Mouse (Mus musculus): ENCODE data around the gene Ston2. TPM values are rescaled to one million over a fixed set of nuclear protein-coding genes. Genes with fewer than 3 reads are reported as not detected.

The Ston2 gene
- total and polyA plus RNA-seq, 2 experiments from 2014 or later, result 7.7 to 8.8 TPM

GRCm38 (mm10) chr12:91604600-91604999, 183.6 kb downstream of the Ston2 start:
- no peaks in the 10 kb centered on the region for H3K36me3 ChIP-seq (ENCODE audit: insufficient read depth)
- DNase-seq, result no peak
- no peaks in the 10 kb centered on the region for H3K9me3 ChIP-seq (ENCODE audit: low read length)
- H3K9ac ChIP-seq, result no peak overlapping the region
- 71% methylated on average over 6 of the region's 6 CpGs for WGBS
- no peaks in the 10 kb centered on the region for H3K4me1 ChIP-seq (ENCODE audit: insufficient read depth)
- no peak overlapping the region for H3K27ac ChIP-seq (ENCODE audit: low read depth, low read length)
- TF ChIP-seq CTCF (IDR thresholded peaks at IDR 0.05; ENCODE audit: low read depth), result no peak
- H3K4me3 ChIP-seq (ENCODE audit: low read depth, low read length), result no peak overlapping the region
- H3K4me2 ChIP-seq (ENCODE audit: low read depth), result no peak overlapping the region
- H3K27me3 ChIP-seq (ENCODE audit: insufficient read depth, low read length), result no peaks in the 10 kb centered on the region
- no peak for ATAC-seq

DNA sequence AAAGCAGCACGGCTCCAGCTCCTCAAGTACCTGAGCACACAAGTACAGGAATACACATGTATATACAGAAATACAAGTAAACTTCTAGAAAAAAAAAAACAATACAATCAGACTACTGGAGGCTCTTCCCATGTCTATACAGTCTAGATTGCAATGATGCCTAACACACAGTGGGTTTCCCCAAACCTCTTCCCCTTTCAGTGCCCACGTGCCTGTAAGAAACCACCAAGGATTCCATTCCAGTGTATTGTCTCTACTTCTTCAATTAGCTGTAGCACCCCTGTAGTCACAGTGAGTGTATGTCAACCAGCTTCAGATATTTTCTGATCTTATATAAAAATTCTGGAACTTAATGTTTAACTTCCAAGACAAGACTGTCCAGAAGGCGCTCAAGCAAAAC, 196.1 kb downstream of the Ston2 start:
- Histone ChIP-seq H3K9ac (no peak overlapping the region), H3K4me2 (ENCODE audit: low read depth) (no peak overlapping the region), H3K27me3 (ENCODE audit: insufficient read depth, low read length) (no peaks in the 10 kb centered on the region), H3K36me3 (ENCODE audit: insufficient read depth) (no peaks in the 10 kb centered on the region), H3K27ac (ENCODE audit: low read depth, low read length) (no peak overlapping the region), H3K9me3 (ENCODE audit: low read length) (no peaks in the 10 kb centered on the region), H3K4me3 (ENCODE audit: low read depth, low read length) (no peak overlapping the region), H3K4me1 (ENCODE audit: insufficient read depth) (peaks cover 12% of the 10 kb centered on the region; the same call in 1 of the 2 replicates)
- ATAC-seq (no peak), DNase-seq (no peak)
- WGBS, result 93% methylated on average over 3 of the region's 3 CpGs
- no peak for TF ChIP-seq CTCF (IDR thresholded peaks at IDR 0.05; ENCODE audit: low read depth)

GRCm38 (mm10) chr12:91591191-91591590, 197.0 kb downstream of the Ston2 start:
- 66% methylated on average over 1 of the region's 1 CpGs for WGBS
- peaks cover 16% of the 10 kb centered on the region; the same call in 1 of the 2 replicates for H3K4me1 ChIP-seq (ENCODE audit: insufficient read depth)
- H3K4me2 ChIP-seq (ENCODE audit: low read depth), result peak overlapping the region; percentile 68; the same call in 1 of the 2 replicates
- no peaks in the 10 kb centered on the region for H3K9me3 ChIP-seq (ENCODE audit: low read length)
- no peaks in the 10 kb centered on the region for H3K27me3 ChIP-seq (ENCODE audit: insufficient read depth, low read length)
- H3K9ac ChIP-seq, result 0 out of 2 replicates have a peak overlapping the region, but pooled peaks have one; percentile 100
- TF ChIP-seq CTCF (IDR thresholded peaks at IDR 0.05; ENCODE audit: low read depth), result no peak
- H3K36me3 ChIP-seq (ENCODE audit: insufficient read depth), result no peaks in the 10 kb centered on the region
- H3K4me3 ChIP-seq (ENCODE audit: low read depth, low read length), result no peak overlapping the region
- DNase-seq (no peak), ATAC-seq (no peak)
- H3K27ac ChIP-seq (ENCODE audit: low read depth, low read length), result no peak overlapping the region

DNA sequence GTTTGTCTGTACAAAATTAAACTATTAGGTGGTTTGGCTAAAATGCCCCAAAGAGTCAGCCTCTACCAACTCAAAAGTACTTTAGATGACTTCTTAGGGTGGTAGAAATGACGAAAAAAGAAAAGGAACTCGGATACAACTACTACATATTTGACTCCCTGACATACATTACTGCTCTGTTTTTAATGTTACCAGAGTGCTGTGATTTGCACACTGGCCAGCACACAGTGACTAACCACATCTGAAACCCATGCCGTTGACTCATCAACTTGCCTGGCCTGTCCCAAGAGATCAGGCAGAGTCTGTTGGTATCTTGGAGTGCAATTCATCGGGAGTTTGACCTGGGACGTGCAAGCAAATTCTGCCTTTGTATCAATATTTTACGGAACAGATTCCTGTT, 197.5 kb downstream of the Ston2 start:
- no peaks in the 10 kb centered on the region for H3K36me3 ChIP-seq (ENCODE audit: insufficient read depth)
- peak overlapping the region; percentile 68 for H3K4me2 ChIP-seq (ENCODE audit: low read depth)
- H3K4me3 ChIP-seq (ENCODE audit: low read depth, low read length), result peak overlapping the region; percentile 92
- peaks cover 16% of the 10 kb centered on the region; the same call in 1 of the 2 replicates for H3K4me1 ChIP-seq (ENCODE audit: insufficient read depth)
- H3K27me3 ChIP-seq (ENCODE audit: insufficient read depth, low read length), result no peaks in the 10 kb centered on the region
- WGBS, result 22% methylated on average over 6 of the region's 6 CpGs
- peak overlapping the region; percentile 100 for H3K9ac ChIP-seq
- TF ChIP-seq CTCF (IDR thresholded peaks at IDR 0.05; ENCODE audit: low read depth), result no peak
- H3K27ac ChIP-seq (ENCODE audit: low read depth, low read length), result peak overlapping the region; percentile 100
- DNase-seq (no peak), ATAC-seq (no peak)
- no peaks in the 10 kb centered on the region for H3K9me3 ChIP-seq (ENCODE audit: low read length)

- Histone ChIP-seq H3K4me1 (ENCODE audit: insufficient read depth) (peaks cover 16% of the 10 kb centered on the region; the same call in 1 of the 2 replicates), H3K27ac (ENCODE audit: low read depth, low read length) (peak within 1 kb of the TSS; percentile 100), H3K27me3 (ENCODE audit: insufficient read depth, low read length) (no peaks in the 10 kb centered on the region), H3K36me3 (ENCODE audit: insufficient read depth) (no peaks in the 10 kb centered on the region), H3K9ac (peak within 1 kb of the TSS; percentile 100), H3K9me3 (ENCODE audit: low read length) (no peaks in the 10 kb centered on the region), H3K4me2 (ENCODE audit: low read depth) (peak within 1 kb of the TSS; percentile 68), H3K4me3 (ENCODE audit: low read depth, low read length) (peak within 1 kb of the TSS; percentile 92)
- DNase-seq (peak; percentile 98), ATAC-seq (peak; percentile 71)
- WGBS, result under 1% methylated on average over 56 of the region's 99 CpGs
- TF ChIP-seq CTCF (IDR thresholded peaks at IDR 0.05; ENCODE audit: low read depth), result no peak
Measured at GRCm38 (mm10) chr12:91589847-91590690, 198.1 kb downstream of the Ston2 start, which contains the start of gene Gtf2a1. Gtf2a1 (minus strand) TSS chr12:91590487.

GRCm38 (mm10) chr12:91589542-91589846, 198.7 kb downstream of the Ston2 start:
- 0% methylated on average over 11 of the region's 11 CpGs for WGBS
- Histone ChIP-seq H3K27me3 (ENCODE audit: insufficient read depth, low read length) (no peaks in the 10 kb centered on the region), H3K36me3 (ENCODE audit: insufficient read depth) (0 out of 2 replicates have a peak, but pooled peaks cover 1% of the 10 kb centered on the region), H3K9ac (peak overlapping the region; percentile 100), H3K9me3 (ENCODE audit: low read length) (no peaks in the 10 kb centered on the region), H3K4me3 (ENCODE audit: low read depth, low read length) (peak overlapping the region; percentile 92), H3K27ac (ENCODE audit: low read depth, low read length) (peak overlapping the region; percentile 100), H3K4me1 (ENCODE audit: insufficient read depth) (peaks cover 16% of the 10 kb centered on the region; the same call in 1 of the 2 replicates), H3K4me2 (ENCODE audit: low read depth) (peak overlapping the region; percentile 54)
- ATAC-seq, result no peak
- no peak for DNase-seq
- TF ChIP-seq CTCF (IDR thresholded peaks at IDR 0.05; ENCODE audit: low read depth), result no peak
